Comparison of ENCODE assay signal across 8 mouse cellular contexts in genomic region chr1:87658937-87659617, GRCm38 (mm10). TPM values are rescaled to one million over a fixed set of nuclear protein-coding genes. Genes with fewer than 3 reads are reported as not detected.
DNase-seq lines count a peak whose midpoint lies in the region; ATAC-seq and TF ChIP-seq lines count a peak whose summit lies in the region.

No protein-coding gene starts in this region.

- no peaks in the 10 kb centered on the region for H3K27me3 ChIP-seq in liver, embryonic 16.5 days (ENCODE audit: control insufficient read depth, insufficient read depth, low read depth, low read length)
- H3K27me3 ChIP-seq in stomach, embryonic 16.5 days (ENCODE audit: control insufficient read depth, insufficient read depth, low read length) = no peaks in the 10 kb centered on the region
- no peaks in the 10 kb centered on the region for H3K27me3 ChIP-seq in hindbrain, postnatal 0 days (ENCODE audit: insufficient read depth, low read length)

- no peak overlapping the region for H3K4me2 ChIP-seq in liver, embryonic 16.5 days (ENCODE audit: low read depth, low read length)
- no peak overlapping the region for H3K4me2 ChIP-seq in stomach, embryonic 16.5 days (ENCODE audit: low read depth, low read length)
- no peak overlapping the region for H3K4me2 ChIP-seq in hindbrain, postnatal 0 days (ENCODE audit: low read depth, low read length)

- H3K4me1 ChIP-seq in liver, embryonic 16.5 days (ENCODE audit: control insufficient read depth, low read depth, low read length) = peaks cover 12% of the 10 kb centered on the region
- peaks cover 3% of the 10 kb centered on the region; the same call in 1 of the 2 replicates for H3K4me1 ChIP-seq in stomach, embryonic 16.5 days (ENCODE audit: control insufficient read depth, insufficient read depth, low read length)
- no peaks in the 10 kb centered on the region for H3K4me1 ChIP-seq in hindbrain, postnatal 0 days (ENCODE audit: insufficient read depth, low read length)

- TF ChIP-seq CTCF in layer of hippocampus, adult 2 months (conservative IDR thresholded peaks at IDR 0.05) = no peak
- no peak for TF ChIP-seq CTCF in hindbrain, postnatal 0 days (IDR thresholded peaks at IDR 0.05; ENCODE audit: low read depth)

- no peaks in the 10 kb centered on the region for H3K36me3 ChIP-seq in liver, embryonic 16.5 days (ENCODE audit: control insufficient read depth, insufficient read depth)
- H3K36me3 ChIP-seq in stomach, embryonic 16.5 days (ENCODE audit: control insufficient read depth, insufficient read depth, low read length) = no peaks in the 10 kb centered on the region
- no peaks in the 10 kb centered on the region for H3K36me3 ChIP-seq in hindbrain, postnatal 0 days (ENCODE audit: insufficient read depth, low read length)

- H3K4me3 ChIP-seq in layer of hippocampus, adult 2 months = no peak overlapping the region
- no peak overlapping the region for H3K4me3 ChIP-seq in liver, embryonic 16.5 days (ENCODE audit: low read depth, low read length)
- no peak overlapping the region for H3K4me3 ChIP-seq in stomach, embryonic 16.5 days (replicated peaks; ENCODE audit: low read length)
- H3K4me3 ChIP-seq in hindbrain, postnatal 0 days (ENCODE audit: low read length) = no peak overlapping the region

- whole genome bisulfite sequencing in liver, embryonic 16.5 days (ENCODE audit: insufficient replicate concordance) = 33% methylated on average over 8 of the region's 8 CpGs
- WGBS in stomach, embryonic 16.5 days = 62% methylated on average over 8 of the region's 8 CpGs
- 72% methylated on average over 8 of the region's 8 CpGs for WGBS in hindbrain, postnatal 0 days

- H3K9me3 ChIP-seq in liver, embryonic 16.5 days (replicated peaks; ENCODE audit: control insufficient read depth, low read length) = peaks cover 3% of the 10 kb centered on the region
- 0 out of 2 replicates have a peak, but pooled peaks cover 3% of the 10 kb centered on the region for H3K9me3 ChIP-seq in stomach, embryonic 16.5 days (replicated peaks; ENCODE audit: control insufficient read depth, low read length)
- no peaks in the 10 kb centered on the region for H3K9me3 ChIP-seq in hindbrain, postnatal 0 days (ENCODE audit: low read length)

- ATAC-seq in liver, embryonic 16.5 days (ENCODE audit: low read depth) = peak; percentile 23; the same call in 1 of the 2 replicates
- peak; percentile 17; the same call in 1 of the 2 replicates for ATAC-seq in stomach, embryonic 16.5 days (ENCODE audit: insufficient read depth, low FRiP score)
- no peak for ATAC-seq in hindbrain, postnatal 0 days

- H3K27ac ChIP-seq in layer of hippocampus, adult 2 months = peak overlapping the region; percentile 33; the same call in 1 of the 2 replicates
- H3K27ac ChIP-seq in liver, embryonic 16.5 days (ENCODE audit: low read length) = peak overlapping the region; percentile 60
- 0 out of 2 replicates have a peak overlapping the region, but pooled peaks have one; percentile 26 for H3K27ac ChIP-seq in stomach, embryonic 16.5 days (ENCODE audit: low read length)
- no peak overlapping the region for H3K27ac ChIP-seq in hindbrain, postnatal 0 days

- H3K9ac ChIP-seq in liver, embryonic 16.5 days (ENCODE audit: low read depth, low read length) = no peak overlapping the region
- H3K9ac ChIP-seq in stomach, embryonic 16.5 days (ENCODE audit: low read length) = no peak overlapping the region
- H3K9ac ChIP-seq in hindbrain, postnatal 0 days (replicated peaks; ENCODE audit: low read length) = no peak overlapping the region

- DNase-seq in layer of hippocampus, adult 2 months (ENCODE audit: low spot score in 2 of 2) = no peak
- DNase-seq in layer of hippocampus, postnatal 10 days (ENCODE audit: low spot score in 2 of 2) = no peak
- peak; percentile 61 for DNase-seq in brain, adult 2 months (ENCODE audit: low read depth, low spot score)
- DNase-seq in adipocyte (ENCODE audit: low spot score) = no peak
- no peak for DNase-seq in layer of hippocampus, postnatal 25 days (ENCODE audit: extremely low spot score in 1 of 2, low spot score in 1 of 2)
- no peak for DNase-seq in hindbrain, postnatal 0 days (ENCODE audit: low spot score)

RNA-seq across cellular contexts. Expression of gene Inpp5d, which starts 39.0 kb away (rescaled TPM):
- total RNA-seq in layer of hippocampus, adult 2 months (2021) = 10 to 100 TPM; 14.1 to 21.0 TPM
- 10 to 100 TPM; 15.2 to 17.7 TPM for total RNA-seq in layer of hippocampus, postnatal 10 days (2021)
- 12.6 and 14.2 TPM in 2 replicates for polyA plus RNA-seq in liver, embryonic 16.5 days (2015; fragmentation: Nextera tagmentation; extraction: Ambion mirVana)
- polyA plus RNA-seq in stomach, embryonic 16.5 days (2015; fragmentation: Nextera tagmentation; extraction: Ambion mirVana) = 6.3 and 8.6 TPM in 2 replicates
- 10 to 100 TPM; 13.4 to 13.8 TPM for total RNA-seq in layer of hippocampus, postnatal 25 days (2021)
- total RNA-seq in hindbrain, postnatal 0 days (2014; rRNA removed) = 7.4 and 20.1 TPM in 2 replicates
- polyA plus RNA-seq in hindbrain, postnatal 0 days (2015; fragmentation: Nextera tagmentation; extraction: Ambion mirVana) = 2.1 and 2.3 TPM in 2 replicates
